Mouse (Mus musculus): ENCODE results near the gene Vmn1r166. TPM values are rescaled to one million over a fixed set of nuclear protein-coding genes. Genes with fewer than 3 reads are reported as not detected.
"Not testable (repeated sequence)": the region's sequence is repeated elsewhere in the genome, so short reads cannot be mapped to it uniquely, and the experiment has no call there.

Vmn1r166 gene
- polyA plus RNA-seq (2016; fragmentation: Nextera tagmentation; extraction: Ambion mirVana) = not detected in 2 replicates

DNA sequence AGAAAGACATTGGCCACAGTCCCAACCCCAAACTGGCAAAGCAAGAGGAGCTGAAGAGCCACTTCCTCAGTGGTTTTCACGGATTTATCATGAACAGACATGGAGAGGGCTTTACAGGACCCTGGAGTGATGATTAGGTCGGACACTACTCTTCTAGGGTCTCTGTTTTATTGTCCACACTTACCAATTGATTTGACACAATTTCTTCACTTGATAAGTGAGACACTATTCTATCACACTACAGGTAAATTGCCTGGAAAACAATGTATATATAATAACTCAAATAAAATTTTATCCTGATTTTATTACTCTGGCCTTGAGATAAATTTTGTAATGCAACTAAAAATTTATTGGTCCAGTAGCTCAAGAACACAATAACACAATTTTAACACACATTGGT is at the start of gene Vmn1r166:
TSS of gene Vmn1r166 (minus strand) at position 101 of the 400 bp plus-strand sequence.
- not testable (repeated sequence) for H3K9me3 ChIP-seq (replicated peaks); H3K36me3 ChIP-seq; H3K4me3 ChIP-seq; H3K27me3 ChIP-seq (ENCODE audit: low read depth, poor library complexity, severe bottlenecking); DNase-seq (ENCODE audit: low spot score); H3K27ac ChIP-seq (replicated peaks); H3K4me1 ChIP-seq
- no CpG with 5 or more reads among the region's 2 CpGs for WGBS

- H3K4me3 ChIP-seq; H3K27me3 ChIP-seq (ENCODE audit: low read depth, poor library complexity, severe bottlenecking); H3K27ac ChIP-seq (replicated peaks); H3K4me1 ChIP-seq; DNase-seq (ENCODE audit: low spot score); H3K36me3 ChIP-seq: not testable (repeated sequence)
- peaks cover 47% of the 10 kb centered on the region for H3K9me3 ChIP-seq (replicated peaks)
- 96% methylated on average over 3 of the region's 3 CpGs for WGBS
Measured at GRCm38 (mm10) chr7:23300892-23301291, 49.4 kb upstream of the Vmn1r166 start, which contains the start of gene Nlrp4e. Nlrp4e (plus strand) TSS chr7:23301192.

- not testable (repeated sequence) for H3K4me1 ChIP-seq; H3K9me3 ChIP-seq (replicated peaks); H3K27ac ChIP-seq (replicated peaks); H3K27me3 ChIP-seq (ENCODE audit: low read depth, poor library complexity, severe bottlenecking); H3K36me3 ChIP-seq; H3K4me3 ChIP-seq; DNase-seq (ENCODE audit: low spot score)
- no CpG with 5 or more reads among the region's 2 CpGs for WGBS
Measured at GRCm38 (mm10) chr7:23278800-23279199, 27.3 kb upstream of the Vmn1r166 start, which contains the start of gene Gm6902. Gm6902 (minus strand) TSS chr7:23278900.

DNA sequence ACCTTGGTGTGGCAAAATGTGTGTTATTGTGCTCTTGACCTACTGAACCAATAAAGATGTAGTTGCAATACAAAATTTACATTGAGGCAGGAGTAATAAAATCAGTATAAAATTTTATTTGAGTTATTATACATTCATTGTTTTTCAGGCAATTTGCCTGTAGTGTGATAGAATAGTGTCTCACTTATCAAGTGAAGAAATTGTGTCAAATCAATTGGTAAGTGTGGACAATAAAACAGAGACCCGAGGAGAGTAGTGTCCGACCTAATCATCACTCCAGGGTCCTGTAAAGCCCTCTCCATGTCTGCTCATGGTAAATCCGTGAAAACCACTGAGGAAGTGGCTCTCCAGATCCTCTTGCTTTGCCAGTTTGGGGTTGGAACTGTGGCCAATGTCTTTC is 34.5 kb downstream of the Vmn1r166 start, which contains the start of gene Vmn1r165:
TSS of gene Vmn1r165 (plus strand) at position 301 of the 400 bp plus-strand sequence.
- not testable (repeated sequence) for H3K4me3 ChIP-seq; H3K4me1 ChIP-seq; H3K9me3 ChIP-seq (replicated peaks); H3K36me3 ChIP-seq; H3K27ac ChIP-seq (replicated peaks); DNase-seq (ENCODE audit: low spot score); H3K27me3 ChIP-seq (ENCODE audit: low read depth, poor library complexity, severe bottlenecking)
- WGBS = no CpG with 5 or more reads among the region's 3 CpGs

Other genes starting within 250 kb of the Vmn1r166 start
- gene Gm4216, start 231.8 kb downstream of the Vmn1r166 start, polyA plus RNA-seq (2016; fragmentation: Nextera tagmentation; extraction: Ambion mirVana) = not detected in 2 replicates
- not detected in 2 replicates for gene Vmn1r163, start 196.1 kb downstream of the Vmn1r166 start, polyA plus RNA-seq (2016; fragmentation: Nextera tagmentation; extraction: Ambion mirVana)
- not detected in 2 replicates for gene Gm8720, start 184.2 kb downstream of the Vmn1r166 start, polyA plus RNA-seq (2016; fragmentation: Nextera tagmentation; extraction: Ambion mirVana)
- not detected in 2 replicates for gene Gm10662, start 107.2 kb downstream of the Vmn1r166 start, polyA plus RNA-seq (2016; fragmentation: Nextera tagmentation; extraction: Ambion mirVana)
- not detected in 2 replicates for gene Vmn1r165, start 34.4 kb downstream of the Vmn1r166 start, polyA plus RNA-seq (2016; fragmentation: Nextera tagmentation; extraction: Ambion mirVana)
- not detected in 2 replicates for gene Gm6902, start 27.2 kb upstream of the Vmn1r166 start, polyA plus RNA-seq (2016; fragmentation: Nextera tagmentation; extraction: Ambion mirVana)
- not detected in 2 replicates for gene Nlrp4e, start 49.5 kb upstream of the Vmn1r166 start, polyA plus RNA-seq (2016; fragmentation: Nextera tagmentation; extraction: Ambion mirVana)
- not detected in 2 replicates for gene Nlrp5, start 134.2 kb upstream of the Vmn1r166 start, polyA plus RNA-seq (2016; fragmentation: Nextera tagmentation; extraction: Ambion mirVana)

Data from midbrain, embryonic 10.5 days (tissue).